Mouse (Mus musculus) E14TG2a.4 (cell line): ENCODE data around the gene Lsg1.

ENCODE experiments used
- CTCF ChIP-seq: conservative IDR thresholded peaks from 2 replicates; pipeline ENCODE4 v1.5.1; 2014; ENCODE audit warnings: low read length
- NANOG ChIP-seq: IDR thresholded peaks from 2 replicates; pipeline ENCODE4 v1.6.1; 2014; ENCODE audit warnings: borderline replicate concordance, low read length, mixed read lengths
- POU5F1 ChIP-seq: IDR thresholded peaks from 2 replicates; pipeline ENCODE4 v1.6.1; 2014; ENCODE audit warnings: low read length, borderline replicate concordance

GRCm38 (mm10) chr16:30601046-30601832, 13.8 kb upstream of the Lsg1 start:
- peak; percentile 7; the same call in 1 of the 2 replicates for TF ChIP-seq CTCF
- TF ChIP-seq POU5F1 = no peak
- no peak for TF ChIP-seq NANOG
